Mouse (Mus musculus) left cerebral cortex, adult 2 months (tissue): Measurements from ENCODE around the gene Epor. TPM values are rescaled to one million over a fixed set of nuclear protein-coding genes. Genes with fewer than 3 reads are reported as not detected.

Experiments
- DNase-seq, 2 experiments: peaks; one replicate each; pipeline ENCODE4 v3.0.0; 2021 to 2022; ENCODE audit warnings: low spot score in 2 of 2, mixed read lengths in 1 of 2; ENCODE audit errors: extremely low spot score in 1 of 2
- H3K27ac ChIP-seq: fragments of 200-600 bp; 2 replicates; pipeline ENCODE4 v1.8.1; 2022
- H3K4me3 ChIP-seq: fragments of 200-600 bp; 2 replicates; pipeline ENCODE4 v1.8.1; 2022
- CTCF ChIP-seq: fragments of 200-600 bp; IDR thresholded peaks from 2 replicates; pipeline ENCODE4 v1.8.1; 2022; ENCODE audit warnings: antibody characterized with exemption, mild to moderate bottlenecking, moderate library complexity
- intact Hi-C: fragments of 180-260 bp; cut with DNase I; formaldehyde crosslinking; loops from one replicate; pipeline ENCODE4 v1.15.1; 2025
- long read RNA-seq, 2 experiments: library from polyadenylated mRNA; stranded (forward); transcript quantifications; one replicate each; pipeline ENCODE4 v2.0.0; 2021; ENCODE audit warnings: borderline mapping rate in 2 of 2
- total RNA-seq, 2 experiments: library from RNA; stranded (reverse); gene quantifications; 2 replicates each; pipeline ENCODE4 v1.2.3; 2021

Epor gene
- total RNA-seq, result 10 to 100 TPM; 10.2 to 12.1 TPM
- long read RNA-seq, experiment 1, partial matches to known transcripts, result 8 of 17 reads
- long read RNA-seq, experiment 1, other reads (novel, unspliced or antisense), result 9 of 17 reads
- long read RNA-seq, experiment 2, partial matches to known transcripts, result 7 of 14 reads
- long read RNA-seq, experiment 2, other reads (novel, unspliced or antisense), result 7 of 14 reads

DNA sequence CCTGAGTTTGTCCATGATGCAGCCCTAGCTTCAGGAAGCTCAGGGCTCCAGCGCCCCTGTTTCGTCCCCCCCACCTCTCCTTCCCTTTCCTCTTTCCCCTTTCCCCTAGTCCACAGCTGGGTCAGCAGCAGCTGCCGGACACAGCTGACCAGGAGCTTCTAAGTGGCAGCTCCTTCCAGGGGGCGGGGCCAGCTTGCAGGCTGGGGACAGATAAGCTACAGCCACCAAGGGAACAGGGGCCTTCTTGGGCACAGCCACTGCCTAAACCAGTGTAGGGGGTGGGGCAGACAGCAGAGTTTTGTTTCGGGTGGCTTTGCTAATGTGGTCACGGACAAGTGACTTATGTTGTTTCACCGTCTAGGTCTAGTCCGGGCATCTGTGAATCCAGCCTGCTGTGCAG lies at the start of gene Epor:
Epor (minus strand) TSS at position 90 of the 400 bp plus-strand sequence.
- H3K27ac ChIP-seq, result peak within 1 kb of the TSS; percentile 70
- no peak for DNase-seq
- TF ChIP-seq CTCF, result no peak
- intact Hi-C loops, result loop anchor here (2.0 kb wide), 2 partner anchors 39 to 47 kb away; partner anchors contain the start of genes Ccdc151 and Prkcsh
- H3K4me3 ChIP-seq, result peak within 1 kb of the TSS; percentile 47

DNA sequence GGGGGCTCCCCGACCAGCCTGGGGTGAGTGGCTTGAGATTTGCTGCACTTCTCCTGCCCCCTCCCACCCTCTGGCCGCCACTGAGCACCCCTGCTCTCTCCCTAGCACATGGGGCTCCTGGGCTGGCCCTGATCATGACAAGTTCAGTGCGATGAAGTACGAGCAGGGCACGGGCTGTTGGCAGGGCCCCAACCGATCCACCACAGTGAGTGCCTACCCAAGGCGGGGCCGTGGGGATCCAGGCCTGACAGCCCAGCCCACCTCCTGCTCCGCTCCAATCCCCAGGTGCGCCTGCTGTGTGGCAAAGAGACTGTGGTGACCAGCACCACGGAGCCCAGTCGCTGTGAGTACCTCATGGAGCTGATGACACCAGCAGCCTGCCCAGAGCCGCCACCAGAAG lies 49.4 kb upstream of the Epor start:
- intact Hi-C loops, result no loop called here
- Histone ChIP-seq H3K4me3 (no peak overlapping the region), H3K27ac (no peak overlapping the region)
- no peak for TF ChIP-seq CTCF
- no peak for DNase-seq

DNA sequence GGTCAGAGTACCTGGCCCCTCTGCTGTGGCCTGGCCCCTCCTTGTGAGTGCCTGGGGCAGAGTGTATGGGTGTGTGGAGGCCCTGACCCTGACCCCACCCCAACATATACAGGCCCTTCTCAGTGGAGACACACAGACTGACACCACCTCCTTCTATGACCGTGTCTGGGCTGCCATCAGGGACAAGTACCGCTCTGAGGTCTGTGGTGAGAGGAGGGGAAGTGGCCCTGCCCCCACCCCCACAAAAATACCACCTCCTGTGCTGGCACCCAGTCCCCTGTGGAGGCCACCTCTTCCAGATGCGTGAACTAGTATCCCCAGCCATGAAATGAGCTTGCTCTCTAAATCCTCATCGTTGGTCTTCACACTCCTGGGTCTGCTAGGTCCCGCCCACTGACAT lies 47.7 kb upstream of the Epor start:
- TF ChIP-seq CTCF, result no peak
- no peak overlapping the region for H3K4me3 ChIP-seq
- H3K27ac ChIP-seq, result no peak overlapping the region; the same call in 1 of the 2 replicates
- intact Hi-C loops, result no loop called here
- DNase-seq, result no peak

DNA sequence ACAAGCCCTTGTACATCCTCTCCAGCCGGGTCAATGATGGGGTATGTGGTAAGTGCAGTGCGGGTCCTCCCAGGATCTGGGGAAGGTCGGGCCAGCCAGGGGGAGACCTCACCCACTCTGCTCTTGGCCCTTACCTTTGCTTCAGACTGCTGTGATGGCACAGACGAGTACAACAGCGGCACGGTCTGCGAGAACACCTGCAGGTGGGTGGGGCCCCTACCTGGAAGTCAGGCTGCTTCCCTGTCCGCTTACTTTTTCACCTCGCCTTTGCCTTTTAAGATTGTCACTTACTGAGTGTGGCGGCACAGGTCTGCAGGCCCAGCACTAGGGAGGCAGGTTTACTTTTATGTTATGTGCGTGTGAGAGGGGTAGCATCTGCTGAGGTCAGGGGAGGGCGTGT lies 41.2 kb upstream of the Epor start:
- intact Hi-C loops, result loop anchor here (2.0 kb wide), 1 partner anchor 46 kb away; no protein-coding TSS in a partner anchor
- no peak for DNase-seq
- Histone ChIP-seq H3K27ac (no peak overlapping the region), H3K4me3 (no peak overlapping the region; the same call in 1 of the 2 replicates)
- no peak for TF ChIP-seq CTCF

DNA sequence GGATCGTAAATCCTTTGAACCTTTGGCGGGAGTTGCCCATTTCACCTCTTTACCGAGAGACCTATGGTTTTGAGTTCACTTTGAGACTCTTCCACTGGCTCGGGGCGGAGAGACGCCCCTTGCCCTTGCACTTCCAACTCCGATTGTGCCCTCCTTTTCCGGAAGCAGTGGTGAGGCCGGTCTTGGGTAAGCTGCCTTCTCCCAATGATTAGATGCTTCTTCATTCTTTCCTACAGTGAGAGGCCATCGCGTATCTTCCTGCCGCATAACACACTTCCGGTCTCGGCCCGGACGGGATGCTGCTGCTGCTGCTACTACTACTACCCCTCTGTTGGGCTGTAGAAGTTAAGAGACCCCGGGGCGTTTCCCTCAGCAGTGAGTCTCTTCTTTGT lies 39.9 kb upstream of the Epor start:
- DNase-seq, result no peak
- Histone ChIP-seq H3K4me3 (peak overlapping the region; percentile 82), H3K27ac (peak overlapping the region; percentile 89)
- intact Hi-C loops, result loop anchor here (2.0 kb wide), 1 partner anchor 40 kb away; the partner anchor contains the start of gene Epor
- TF ChIP-seq CTCF, result no peak

DNA sequence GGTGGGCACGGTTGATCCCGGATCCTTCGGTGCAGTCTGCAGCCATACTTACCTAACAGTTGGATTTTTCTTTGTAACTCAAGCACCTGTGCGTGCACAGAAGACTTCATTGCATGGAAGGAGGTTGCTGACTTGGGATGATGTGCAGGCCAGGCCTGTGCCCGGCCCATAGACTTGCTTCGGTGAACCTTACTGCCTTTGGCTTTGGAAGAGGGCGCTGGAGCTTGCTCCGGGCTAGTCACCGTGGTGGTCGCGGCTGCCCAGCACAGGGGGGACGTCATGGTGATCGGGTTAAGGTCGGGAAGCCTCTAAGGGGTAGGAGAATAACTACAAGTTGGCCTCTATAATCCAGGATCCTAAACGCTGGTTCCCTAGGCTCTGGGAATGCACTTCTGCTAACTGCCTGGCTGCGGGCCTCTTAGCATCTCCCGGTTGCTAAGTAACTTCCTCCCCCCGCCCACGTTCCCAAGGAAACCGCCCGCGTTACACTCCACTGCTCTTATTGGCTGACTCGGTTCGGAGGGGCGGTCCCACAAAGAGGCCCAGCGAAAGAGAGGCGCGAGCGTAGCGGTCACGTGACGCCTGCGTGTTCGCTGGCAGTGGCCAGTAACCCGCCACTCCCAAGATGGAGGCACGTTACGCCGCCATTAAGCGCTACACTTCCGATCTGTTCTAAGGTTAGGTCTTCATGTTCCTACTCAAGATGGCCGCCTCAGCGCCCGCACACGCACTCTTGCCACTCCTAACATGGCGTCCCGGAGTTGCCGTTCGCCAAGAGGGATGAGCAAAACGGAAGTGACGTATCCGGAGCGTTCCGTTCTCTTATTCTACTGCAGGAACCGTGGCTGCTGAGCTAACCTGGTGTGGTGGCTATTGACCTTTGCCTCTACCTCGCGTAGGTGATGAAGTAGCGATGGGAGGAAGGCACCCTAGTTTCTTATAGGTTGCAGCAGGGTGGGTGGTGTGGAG lies 39.2 kb upstream of the Epor start, which contains the start of the genes Ccdc151 and Prkcsh:
Ccdc151 (minus strand) TSS at position 441 of the 969 bp plus-strand sequence.
Prkcsh (plus strand) TSS at position 613 of the 969 bp plus-strand sequence.
- peak; percentile 98 to 99 for DNase-seq
- Histone ChIP-seq H3K27ac (peak within 1 kb of the TSS; percentile 89), H3K4me3 (peak within 1 kb of the TSS; percentile 82)
- intact Hi-C loops, result loop anchor here (2.0 kb wide), 1 partner anchor 40 kb away; the partner anchor contains the start of gene Epor
- TF ChIP-seq CTCF, result no peak

DNA sequence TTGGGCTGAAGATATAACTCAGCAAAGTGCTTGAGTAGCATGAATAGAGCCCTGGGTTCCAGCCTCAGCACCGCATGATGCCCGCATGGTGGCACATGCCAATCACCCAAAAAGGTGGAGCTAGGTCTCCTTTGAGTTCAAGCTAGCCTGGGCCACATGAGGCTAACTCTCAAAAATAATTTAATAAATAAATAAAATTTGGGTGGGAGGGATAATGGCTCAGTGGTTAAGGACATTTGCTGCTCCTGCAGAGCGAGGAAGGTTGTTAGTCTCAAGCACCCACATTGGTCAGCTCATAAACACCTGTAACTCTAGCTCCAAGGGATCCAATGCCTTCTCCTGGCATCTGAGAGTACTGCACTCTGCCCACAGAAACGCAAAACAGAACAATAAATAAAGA lies 38.3 kb upstream of the Epor start:
- DNase-seq, result no peak
- intact Hi-C loops, result loop anchor here (2.0 kb wide), 1 partner anchor 39 kb away; the partner anchor contains the start of gene Epor
- H3K4me3 ChIP-seq, result peak overlapping the region; percentile 50
- no peak overlapping the region for H3K27ac ChIP-seq
- TF ChIP-seq CTCF, result peak; percentile 13; the same call in 1 of the 2 replicates

DNA sequence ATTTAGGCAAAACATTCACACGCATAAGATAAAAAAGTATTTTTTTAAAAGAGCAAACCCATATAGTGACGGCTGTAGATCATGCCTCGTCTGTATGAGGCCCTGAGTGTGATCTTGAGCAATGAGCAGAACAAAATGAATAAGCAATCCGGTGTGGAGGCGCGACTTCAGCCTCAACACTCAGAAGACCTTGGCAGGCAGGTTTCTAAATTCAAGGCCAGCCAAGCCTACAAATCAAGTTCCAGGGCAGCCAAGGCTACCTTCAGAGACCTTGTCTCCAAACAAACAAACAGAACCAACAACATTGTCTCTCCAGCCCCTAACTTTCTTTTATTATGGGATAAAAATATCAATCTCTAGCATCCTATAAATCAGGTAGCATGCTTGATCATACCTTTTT lies 37.0 kb upstream of the Epor start:
- H3K27ac ChIP-seq, result no peak overlapping the region
- DNase-seq, result no peak
- H3K4me3 ChIP-seq, result no peak overlapping the region
- no peak for TF ChIP-seq CTCF
- intact Hi-C loops, result no loop called here

DNA sequence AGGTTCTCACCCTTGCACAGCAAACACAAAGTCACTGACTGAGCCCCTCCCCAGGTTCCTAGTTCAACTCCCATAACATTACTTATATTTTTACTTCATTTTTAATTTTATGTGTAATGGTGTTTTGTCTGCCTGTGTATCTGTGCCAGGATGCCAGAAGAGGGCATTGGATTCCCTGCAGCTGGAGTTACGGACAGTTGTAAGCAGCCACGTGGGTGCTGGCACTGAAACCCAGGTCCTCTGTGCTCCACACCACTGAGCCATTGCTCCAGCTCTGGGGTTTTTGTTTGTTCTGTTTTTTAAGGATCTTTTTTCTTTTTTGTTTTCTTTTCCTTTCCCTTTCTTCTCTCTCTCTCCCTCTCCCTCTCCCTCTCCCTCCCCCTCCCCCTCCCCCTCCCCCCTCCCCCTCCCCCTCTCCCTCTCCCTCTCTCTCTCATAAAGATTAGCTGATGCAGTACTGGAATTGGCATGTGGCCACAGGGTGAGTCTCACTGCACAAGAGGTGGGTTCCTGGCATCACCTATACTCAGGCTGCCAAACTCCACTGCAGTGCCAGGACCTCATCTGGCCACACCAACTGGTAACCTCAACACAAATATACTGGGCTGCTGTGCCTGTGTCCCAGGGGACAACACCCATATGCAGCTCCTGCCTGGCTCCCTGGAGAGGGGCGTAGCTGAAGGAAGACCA lies 33.0 kb upstream of the Epor start:
- DNase-seq, result no peak
- Histone ChIP-seq H3K27ac (no peak overlapping the region), H3K4me3 (no peak overlapping the region)
- intact Hi-C loops, result no loop called here
- TF ChIP-seq CTCF, result no peak

DNA sequence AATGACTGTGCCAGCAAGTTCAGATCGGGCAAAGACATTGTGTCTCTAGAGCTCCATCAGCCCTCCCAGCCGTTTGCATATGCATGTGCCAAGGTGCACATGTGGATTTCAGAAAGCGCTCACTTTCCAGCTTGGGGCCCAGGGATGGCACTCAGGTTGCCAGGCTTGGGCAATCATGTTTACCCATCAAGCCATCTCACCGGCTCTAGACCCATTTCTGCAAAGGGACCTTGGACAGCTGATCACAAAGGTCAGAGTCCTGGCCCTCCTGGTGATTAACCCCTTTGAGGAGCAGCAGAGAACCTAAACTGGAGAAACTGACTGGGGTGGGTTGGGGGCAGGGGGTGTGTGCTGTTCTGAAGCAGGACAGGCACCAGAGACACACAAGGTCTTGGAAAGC lies 28.9 kb upstream of the Epor start:
- TF ChIP-seq CTCF, result no peak
- Histone ChIP-seq H3K4me3 (no peak overlapping the region), H3K27ac (no peak overlapping the region)
- intact Hi-C loops, result no loop called here
- no peak for DNase-seq
